Mouse (Mus musculus): Measurements from ENCODE around the gene Nectin2. TPM values are rescaled to one million over a fixed set of nuclear protein-coding genes. Genes with fewer than 3 reads are reported as not detected.

The Nectin2 gene
- total and polyA plus RNA-seq, 2 experiments from 2014 or later: 55.3 to 75.3 TPM

- no peak for TF ChIP-seq CTCF (IDR thresholded peaks at IDR 0.05)
- Histone ChIP-seq H3K36me3 (ENCODE audit: insufficient read depth, low read length) (no peaks in the 10 kb centered on the region), H3K4me1 (ENCODE audit: insufficient read depth, low read length) (no peaks in the 10 kb centered on the region), H3K27ac (ENCODE audit: low read depth, low read length) (no peak overlapping the region), H3K27me3 (ENCODE audit: insufficient read depth, low read length) (no peaks in the 10 kb centered on the region), H3K9me3 (ENCODE audit: low read length) (no peaks in the 10 kb centered on the region), H3K4me3 (ENCODE audit: low read depth, low read length) (no peak overlapping the region), H3K4me2 (ENCODE audit: low read depth, low read length, poor library complexity, severe bottlenecking) (no peak overlapping the region), H3K9ac (replicated peaks; ENCODE audit: low read length, poor library complexity, severe bottlenecking) (no peak overlapping the region)
- no peak for DNase-seq (ENCODE audit: low spot score)
- WGBS: 75% methylated on average over 3 of the region's 3 CpGs
- ATAC-seq (ENCODE audit: low FRiP score): no peak
Measured at GRCm38 (mm10) chr7:19678901-19679300, 71.4 kb downstream of the Nectin2 start.

DNA sequence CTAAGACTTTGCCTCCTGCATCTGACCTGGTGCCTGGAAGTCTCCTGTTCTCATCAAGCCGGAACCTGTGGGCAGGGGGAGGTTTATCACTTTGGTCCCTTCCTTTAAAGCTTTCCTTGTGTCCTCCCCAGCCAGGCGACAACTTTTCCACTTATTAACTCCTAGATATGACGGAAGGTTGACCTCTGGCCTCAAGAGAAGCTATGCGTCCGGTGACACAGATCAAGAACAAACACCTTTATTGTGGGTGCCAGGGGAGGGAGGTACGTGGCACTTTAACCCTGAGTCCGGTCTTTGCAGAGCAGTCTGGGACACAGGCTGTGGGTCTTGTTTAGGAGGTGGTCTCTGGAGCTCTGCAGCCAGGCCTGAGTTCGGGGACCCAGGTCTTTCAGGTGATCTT, 72.4 kb downstream of the Nectin2 start, which contains the start of gene Apoc2:
Gene Apoc2, minus strand, starts transcription at position 70 of the 400 bp plus-strand sequence.
- Histone ChIP-seq H3K4me1 (ENCODE audit: insufficient read depth, low read length) (no peaks in the 10 kb centered on the region), H3K27ac (ENCODE audit: low read depth, low read length) (no peak within 1 kb of the TSS), H3K9me3 (ENCODE audit: low read length) (no peaks in the 10 kb centered on the region), H3K9ac (replicated peaks; ENCODE audit: low read length, poor library complexity, severe bottlenecking) (no peak within 1 kb of the TSS), H3K36me3 (ENCODE audit: insufficient read depth, low read length) (no peaks in the 10 kb centered on the region), H3K4me2 (ENCODE audit: low read depth, low read length, poor library complexity, severe bottlenecking) (no peak within 1 kb of the TSS), H3K27me3 (ENCODE audit: insufficient read depth, low read length) (no peaks in the 10 kb centered on the region), H3K4me3 (ENCODE audit: low read depth, low read length) (no peak within 1 kb of the TSS)
- WGBS: 83% methylated on average over 8 of the region's 8 CpGs
- TF ChIP-seq CTCF (IDR thresholded peaks at IDR 0.05): no peak
- ATAC-seq (ENCODE audit: low FRiP score) (no peak), DNase-seq (ENCODE audit: low spot score) (no peak)

DNA sequence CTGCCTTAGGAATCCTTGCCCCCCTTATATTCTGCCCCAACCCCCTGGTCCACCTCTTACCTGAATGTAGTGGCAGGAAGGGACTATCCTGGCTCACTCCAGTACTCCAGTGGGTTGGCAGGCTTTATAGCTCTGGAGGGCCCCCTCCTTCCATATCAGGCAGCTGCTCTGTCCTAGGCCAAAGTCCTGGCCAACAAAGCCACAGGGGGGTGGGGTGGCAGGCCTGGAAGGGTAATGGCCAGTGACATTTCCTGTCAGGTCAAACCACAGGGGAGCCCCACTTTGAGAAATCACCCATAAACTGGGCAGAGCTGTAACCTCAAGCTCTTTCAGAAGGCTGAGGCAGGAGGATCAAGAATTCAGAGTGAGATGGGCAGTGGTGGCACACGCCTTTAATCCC, 73.6 kb downstream of the Nectin2 start:
- Histone ChIP-seq H3K9ac (replicated peaks; ENCODE audit: low read length, poor library complexity, severe bottlenecking) (no peak overlapping the region), H3K4me2 (ENCODE audit: low read depth, low read length, poor library complexity, severe bottlenecking) (no peak overlapping the region), H3K4me3 (ENCODE audit: low read depth, low read length) (no peak overlapping the region), H3K36me3 (ENCODE audit: insufficient read depth, low read length) (no peaks in the 10 kb centered on the region), H3K27me3 (ENCODE audit: insufficient read depth, low read length) (no peaks in the 10 kb centered on the region), H3K27ac (ENCODE audit: low read depth, low read length) (no peak overlapping the region), H3K9me3 (ENCODE audit: low read length) (no peaks in the 10 kb centered on the region), H3K4me1 (ENCODE audit: insufficient read depth, low read length) (no peaks in the 10 kb centered on the region)
- TF ChIP-seq CTCF (IDR thresholded peaks at IDR 0.05): no peak
- DNase-seq (ENCODE audit: low spot score): no peak
- 81% methylated on average over 1 of the region's 1 CpGs for WGBS
- ATAC-seq (ENCODE audit: low FRiP score): no peak

GRCm38 (mm10) chr7:19675824-19676223, 74.5 kb downstream of the Nectin2 start:
- no peak overlapping the region for H3K9ac ChIP-seq (replicated peaks; ENCODE audit: low read length, poor library complexity, severe bottlenecking)

GRCm38 (mm10) chr7:19673083-19673699, 77.1 kb downstream of the Nectin2 start:
- H3K9me3 ChIP-seq (ENCODE audit: low read length): no peaks in the 10 kb centered on the region
- DNase-seq (ENCODE audit: low spot score): no peak
- H3K4me3 ChIP-seq (ENCODE audit: low read depth, low read length): no peak overlapping the region
- no peaks in the 10 kb centered on the region for H3K27me3 ChIP-seq (ENCODE audit: insufficient read depth, low read length)
- no peak overlapping the region for H3K4me2 ChIP-seq (ENCODE audit: low read depth, low read length, poor library complexity, severe bottlenecking)
- WGBS: 68% methylated on average over 14 of the region's 14 CpGs
- H3K27ac ChIP-seq (ENCODE audit: low read depth, low read length): no peak overlapping the region
- no peak for TF ChIP-seq CTCF (IDR thresholded peaks at IDR 0.05)
- no peaks in the 10 kb centered on the region for H3K36me3 ChIP-seq (ENCODE audit: insufficient read depth, low read length)
- H3K9ac ChIP-seq (replicated peaks; ENCODE audit: low read length, poor library complexity, severe bottlenecking): no peak overlapping the region
- H3K4me1 ChIP-seq (ENCODE audit: insufficient read depth, low read length): no peaks in the 10 kb centered on the region
- ATAC-seq (ENCODE audit: low FRiP score): no peak

More at GRCm38 (mm10) chr7:19675824-19676223, 74.5 kb downstream of the Nectin2 start:
- no peaks in the 10 kb centered on the region for H3K9me3 ChIP-seq (ENCODE audit: low read length)
- DNase-seq (ENCODE audit: low spot score) (no peak), ATAC-seq (ENCODE audit: low FRiP score) (no peak)
- no peak overlapping the region for H3K27ac ChIP-seq (ENCODE audit: low read depth, low read length)
- no peak overlapping the region for H3K4me3 ChIP-seq (ENCODE audit: low read depth, low read length)
- no peaks in the 10 kb centered on the region for H3K36me3 ChIP-seq (ENCODE audit: insufficient read depth, low read length)
- no peak for TF ChIP-seq CTCF (IDR thresholded peaks at IDR 0.05)
- 79% methylated on average over 10 of the region's 10 CpGs for WGBS
- no peak overlapping the region for H3K4me2 ChIP-seq (ENCODE audit: low read depth, low read length, poor library complexity, severe bottlenecking)
- no peaks in the 10 kb centered on the region for H3K4me1 ChIP-seq (ENCODE audit: insufficient read depth, low read length)
- H3K27me3 ChIP-seq (ENCODE audit: insufficient read depth, low read length): no peaks in the 10 kb centered on the region

GRCm38 (mm10) chr7:19671511-19671910, 78.8 kb downstream of the Nectin2 start:
- TF ChIP-seq CTCF (IDR thresholded peaks at IDR 0.05): no peak
- Histone ChIP-seq H3K9me3 (ENCODE audit: low read length) (no peaks in the 10 kb centered on the region), H3K4me3 (ENCODE audit: low read depth, low read length) (no peak overlapping the region), H3K4me1 (ENCODE audit: insufficient read depth, low read length) (no peaks in the 10 kb centered on the region), H3K36me3 (ENCODE audit: insufficient read depth, low read length) (no peaks in the 10 kb centered on the region), H3K4me2 (ENCODE audit: low read depth, low read length, poor library complexity, severe bottlenecking) (no peak overlapping the region), H3K27me3 (ENCODE audit: insufficient read depth, low read length) (no peaks in the 10 kb centered on the region), H3K27ac (ENCODE audit: low read depth, low read length) (no peak overlapping the region), H3K9ac (replicated peaks; ENCODE audit: low read length, poor library complexity, severe bottlenecking) (no peak overlapping the region)
- DNase-seq (ENCODE audit: low spot score) (no peak), ATAC-seq (ENCODE audit: low FRiP score) (no peak)
- WGBS: 75% methylated on average over 10 of the region's 10 CpGs
